Mouse (Mus musculus) cerebellum, adult (tissue): ENCODE measurements around the gene Spryd3.
A peak's percentile ranks its signal among the peaks of the same experiment; 100 is the strongest.

Experiments
- ATAC-seq: cut with Nextera tagmentation; 2 replicates; pipeline ENCODE4 v1.9.2; 2017; ENCODE audit warnings: mild to moderate bottlenecking, moderate library complexity, mixed read lengths; ENCODE audit not compliant: insufficient number of reproducible peaks, low FRiP score, low TSS enrichment

Gene Spryd3

GRCm38 (mm10) chr15:102115731-102116231 lies 20.3 kb downstream of the Spryd3 start:
- ATAC-seq, result no peak

- no peak for ATAC-seq
Measured at GRCm38 (mm10) chr15:102114651-102115260, 21.3 kb downstream of the Spryd3 start.

GRCm38 (mm10) chr15:102113674-102114073 lies 22.4 kb downstream of the Spryd3 start:
- ATAC-seq, result no peak

- ATAC-seq, result no peak
Measured at GRCm38 (mm10) chr15:102112827-102113226, 23.2 kb downstream of the Spryd3 start.

GRCm38 (mm10) chr15:102112181-102112580 lies 23.9 kb downstream of the Spryd3 start:
- ATAC-seq, result no peak

- no peak for ATAC-seq
Measured at GRCm38 (mm10) chr15:102111495-102111829, 24.6 kb downstream of the Spryd3 start.

GRCm38 (mm10) chr15:102110701-102111494 lies 25.1 kb downstream of the Spryd3 start:
- ATAC-seq, result no peak

- ATAC-seq, result no peak
Measured at GRCm38 (mm10) chr15:102110271-102110670, 25.8 kb downstream of the Spryd3 start.

GRCm38 (mm10) chr15:102108651-102109525 lies 27.1 kb downstream of the Spryd3 start:
- 0 out of 2 replicates have a peak, but pooled peaks have one; percentile 34 for ATAC-seq

GRCm38 (mm10) chr15:102107689-102108573 lies 28.1 kb downstream of the Spryd3 start:
- no peak; the same call in 1 of the 2 replicates for ATAC-seq

- no peak for ATAC-seq
Measured at GRCm38 (mm10) chr15:102106754-102107456, 29.1 kb downstream of the Spryd3 start.

- ATAC-seq, result no peak
Measured at GRCm38 (mm10) chr15:102105764-102106730, 30.0 kb downstream of the Spryd3 start.

GRCm38 (mm10) chr15:102105360-102105759 lies 30.7 kb downstream of the Spryd3 start:
- no peak for ATAC-seq

- no peak for ATAC-seq
Measured at GRCm38 (mm10) chr15:102103947-102104555, 32.0 kb downstream of the Spryd3 start.

- no peak for ATAC-seq
Measured at GRCm38 (mm10) chr15:102103371-102103946, 32.6 kb downstream of the Spryd3 start.

GRCm38 (mm10) chr15:102102548-102103121 lies 33.4 kb downstream of the Spryd3 start:
- no peak for ATAC-seq
